Mouse (Mus musculus) spleen, postnatal 36 days (tissue): ENCODE measurements around the gene Ephb1.

Experiments used
- DNase-seq, 2 experiments: peaks; one replicate each; pipeline ENCODE4 v3.0.0; 2022; ENCODE audit warnings: low spot score in 2 of 2, mixed read lengths in 1 of 2

Gene Ephb1

DNA sequence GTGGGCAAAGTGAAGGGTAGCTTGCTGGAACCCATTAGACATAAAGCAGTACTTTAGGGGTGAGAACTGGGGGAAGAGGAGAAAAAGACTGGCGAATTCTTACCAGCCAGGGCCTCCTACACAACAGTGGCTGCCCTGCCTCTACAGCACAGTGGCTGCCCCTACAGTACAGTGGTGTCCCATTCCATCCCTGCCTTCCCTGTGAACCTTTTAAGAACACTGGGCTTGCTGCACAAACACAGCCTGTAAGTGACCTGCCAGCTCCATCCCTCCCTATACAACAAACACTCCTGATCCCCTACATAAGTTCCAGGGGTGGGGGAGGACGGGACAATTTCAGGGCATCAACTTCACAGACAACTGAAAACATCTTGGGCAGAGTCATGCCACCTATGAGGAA lies 174.4 kb downstream of the Ephb1 start:
- DNase-seq, result no peak

DNA sequence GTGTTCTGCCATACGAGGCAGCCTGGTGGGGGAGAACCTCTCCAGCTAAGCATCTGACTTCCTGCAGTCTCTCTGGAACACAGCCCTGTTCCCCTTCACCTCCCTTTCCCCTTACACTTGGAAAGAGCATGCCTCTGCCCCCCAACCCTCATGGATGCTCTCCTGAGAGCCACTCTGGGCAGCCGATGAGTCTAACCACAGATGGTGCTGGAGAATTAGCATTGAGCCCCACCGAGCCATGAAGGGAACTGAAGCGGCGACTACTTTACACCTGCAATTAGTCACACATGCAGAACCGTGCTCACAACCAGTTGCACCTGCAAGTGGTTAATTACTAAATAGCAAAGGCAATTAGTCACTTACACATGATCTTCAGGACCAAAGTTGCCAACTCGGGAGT lies 184.8 kb downstream of the Ephb1 start:
- no peak for DNase-seq

DNA sequence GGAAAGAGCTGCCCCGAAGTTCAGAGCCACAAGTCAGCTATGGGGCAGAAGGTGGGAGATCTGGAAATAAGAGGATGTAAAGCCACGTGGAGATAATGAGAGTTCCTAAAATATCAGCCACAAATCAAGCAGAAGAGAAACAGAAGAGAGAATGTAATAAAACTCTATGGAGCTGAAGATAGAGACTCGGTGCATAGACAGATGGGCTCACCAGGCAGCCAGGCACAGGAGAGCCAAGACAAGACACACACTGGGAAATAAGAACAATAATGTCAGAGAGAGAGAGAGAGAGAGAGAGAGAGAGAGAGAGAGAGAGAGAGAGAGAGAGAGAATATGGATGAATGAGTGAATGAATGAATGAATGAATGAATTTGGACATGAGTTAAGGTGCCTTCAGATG lies 198.6 kb downstream of the Ephb1 start:
- DNase-seq, result no peak

DNA sequence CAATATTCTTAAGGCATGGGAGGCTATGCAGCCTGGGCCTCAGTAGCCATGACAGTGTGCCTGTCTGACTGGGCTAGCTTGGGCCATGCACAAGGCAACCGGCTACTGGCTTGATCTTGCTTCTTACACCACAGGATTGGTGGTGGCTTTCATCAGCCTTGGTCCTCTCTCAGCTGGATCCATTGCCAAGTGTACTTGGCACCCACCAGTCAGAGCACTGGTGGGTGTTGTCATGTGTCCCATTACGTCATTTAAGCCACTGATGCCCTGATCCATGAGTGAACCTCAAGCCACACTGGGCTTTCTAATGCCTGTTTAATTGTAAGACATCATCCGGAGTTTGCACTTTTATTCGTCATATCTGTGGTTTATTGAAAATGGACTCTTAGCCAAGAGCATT lies 215.3 kb downstream of the Ephb1 start:
- no peak for DNase-seq

DNA sequence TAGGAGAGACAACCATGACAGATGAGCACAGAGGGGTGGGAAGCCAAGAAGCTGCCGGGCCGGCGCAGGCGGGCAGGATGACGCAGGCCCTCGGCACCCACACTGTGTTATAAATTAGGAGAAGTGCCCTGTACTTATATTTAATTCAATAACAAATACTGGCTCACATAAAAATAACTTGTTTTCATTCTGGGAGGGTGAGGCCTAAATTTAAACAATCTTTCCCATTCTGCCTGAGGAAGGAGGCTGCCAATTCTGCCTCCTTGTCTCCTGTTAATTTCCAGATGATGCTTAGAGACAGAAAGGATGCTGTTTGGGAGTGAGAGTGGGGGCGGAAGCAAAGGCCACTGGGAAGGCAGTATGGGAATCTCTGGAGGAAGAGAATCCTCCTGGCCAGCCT lies 215.8 kb downstream of the Ephb1 start:
- DNase-seq, result no peak

DNA sequence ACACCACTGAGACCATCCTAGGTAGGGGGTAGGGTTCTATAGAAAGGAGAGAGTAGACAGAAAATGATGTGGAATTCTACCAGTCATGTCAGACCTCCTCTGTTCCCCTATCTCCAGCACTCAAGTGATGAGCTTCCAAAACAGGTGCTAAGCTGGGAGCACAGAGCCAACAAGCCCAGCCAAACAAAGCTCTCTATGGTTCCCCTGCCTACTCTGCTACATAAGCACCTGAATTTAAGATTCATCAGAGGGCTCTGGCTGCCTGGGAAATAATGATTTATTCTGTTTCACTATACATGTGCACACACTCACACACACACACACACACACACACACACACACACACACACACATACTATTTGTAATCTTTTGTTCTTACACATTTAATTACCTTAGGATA lies 216.3 kb downstream of the Ephb1 start:
- no peak for DNase-seq

DNA sequence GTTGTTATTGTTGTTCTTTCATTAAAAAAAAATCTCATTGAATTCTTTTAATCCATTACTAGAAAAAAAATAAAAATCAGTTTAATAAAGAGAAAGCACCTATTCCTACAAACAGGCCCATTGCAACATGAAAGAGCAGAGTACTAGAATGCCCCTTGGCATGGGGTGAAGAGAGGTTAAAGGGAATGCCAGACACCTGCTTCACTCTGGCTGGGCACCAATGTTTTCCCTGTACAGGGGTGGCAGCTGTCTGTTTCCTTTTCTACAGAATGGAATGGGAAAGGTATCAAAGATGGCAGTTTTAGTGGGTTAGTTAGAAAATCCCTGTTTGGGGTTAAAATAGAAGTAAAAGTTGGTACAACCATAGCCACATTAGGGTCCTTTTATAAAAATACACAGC lies 224.0 kb downstream of the Ephb1 start:
- DNase-seq, result no peak

DNA sequence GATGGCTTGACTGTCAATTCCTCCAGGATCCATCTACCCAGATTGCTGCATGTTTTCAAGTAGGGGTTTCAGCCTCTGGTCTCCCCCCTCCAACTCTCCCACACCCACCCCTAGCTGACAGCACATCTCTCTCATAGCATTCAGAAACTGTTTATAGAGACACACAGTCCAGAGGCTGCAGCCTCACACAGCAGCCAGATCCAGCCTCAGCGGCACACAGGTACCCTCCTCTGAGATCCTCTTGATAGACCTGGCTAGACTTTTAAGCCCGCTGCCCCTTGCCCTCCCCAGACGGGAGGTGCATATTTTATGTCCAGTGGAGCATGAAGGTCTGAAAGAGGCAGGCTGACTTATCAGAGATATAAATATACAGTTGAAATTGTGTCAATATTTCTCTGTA lies 228.0 kb downstream of the Ephb1 start:
- no peak for DNase-seq

DNA sequence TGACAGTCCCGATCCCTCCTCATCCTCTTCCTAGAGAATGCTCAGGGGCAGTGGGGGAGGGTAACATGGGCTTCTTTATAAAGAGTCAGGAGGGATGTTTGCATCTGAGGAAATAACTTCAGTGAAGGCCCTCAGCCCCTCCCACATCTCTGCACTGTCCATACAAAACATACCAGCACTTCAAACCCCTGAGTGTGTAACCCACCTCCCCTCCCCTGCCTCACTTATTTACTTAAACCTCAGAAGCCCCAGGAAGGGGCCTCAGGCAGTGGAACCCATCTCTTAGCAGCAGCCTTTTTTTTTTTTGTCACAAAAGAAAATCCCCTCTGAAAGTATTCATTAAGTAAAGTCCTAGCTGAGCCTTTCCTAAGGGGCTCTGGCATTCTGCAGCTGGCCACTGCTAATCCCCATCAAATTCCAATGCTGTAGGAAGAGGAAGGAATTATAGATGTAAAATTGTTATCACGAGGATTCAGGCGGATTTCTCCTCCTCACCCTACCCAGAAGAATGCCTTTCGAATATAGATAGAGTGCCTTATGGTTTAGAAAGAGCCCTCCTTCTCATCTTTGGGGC lies 231.5 kb downstream of the Ephb1 start:
- no peak for DNase-seq

DNA sequence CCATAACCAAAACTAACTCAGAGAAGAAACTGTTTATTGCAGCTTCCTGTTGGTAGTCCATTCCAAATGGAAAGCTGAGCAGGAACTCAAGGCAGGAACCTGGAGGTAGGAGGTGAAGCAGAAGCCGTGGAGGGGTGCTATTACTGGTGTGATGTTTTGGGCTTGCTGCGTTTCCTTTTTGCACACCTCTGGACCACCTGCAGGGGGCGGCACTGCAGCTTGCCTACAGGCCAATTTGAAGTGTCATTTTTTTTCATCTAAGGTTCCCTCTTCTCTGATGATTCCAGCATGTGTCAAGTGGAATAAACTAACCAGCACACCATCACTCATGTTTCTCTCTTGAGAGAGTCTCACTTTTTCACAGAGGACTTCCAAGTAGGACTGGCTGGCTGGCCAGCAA lies 235.1 kb downstream of the Ephb1 start:
- DNase-seq, result no peak

DNA sequence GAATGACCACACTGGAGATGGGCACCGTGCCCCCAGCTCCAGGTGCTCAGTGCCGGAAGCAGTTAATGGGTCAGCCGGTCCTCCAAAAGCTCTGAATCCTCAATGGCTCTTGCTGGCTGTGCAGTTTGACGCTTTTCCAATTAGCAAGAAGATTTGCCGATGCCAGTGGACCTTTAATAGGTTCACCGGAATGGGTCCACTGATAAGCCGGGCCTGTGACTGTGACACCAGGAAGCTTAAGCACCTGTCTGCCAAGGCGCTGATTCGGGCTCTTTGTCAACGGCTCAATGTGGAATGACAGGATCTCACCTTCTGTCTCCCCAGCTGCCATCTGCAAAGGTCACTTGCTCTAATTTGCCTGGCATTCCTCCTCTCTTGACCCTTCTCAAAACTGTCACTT lies 239.2 kb downstream of the Ephb1 start:
- no peak for DNase-seq

DNA sequence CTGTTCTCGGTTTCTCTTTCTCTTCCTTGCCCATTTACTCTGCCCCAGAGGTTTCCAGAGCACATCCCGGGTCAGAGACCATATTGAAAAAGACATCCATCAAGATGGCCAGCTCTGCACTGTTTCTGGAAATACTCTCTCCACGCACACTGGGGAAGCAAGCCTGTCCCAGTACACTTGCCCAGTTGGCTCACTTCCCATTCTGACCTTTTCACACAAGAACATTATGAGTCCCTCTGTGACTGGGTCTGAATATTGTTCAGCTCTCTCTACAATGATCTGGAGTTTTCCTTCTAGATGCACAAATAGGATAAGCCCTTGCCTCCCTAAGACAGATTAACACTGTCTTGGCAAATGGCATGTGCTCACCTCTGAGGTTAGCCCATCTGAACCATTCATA lies 243.0 kb downstream of the Ephb1 start:
- DNase-seq, result no peak

DNA sequence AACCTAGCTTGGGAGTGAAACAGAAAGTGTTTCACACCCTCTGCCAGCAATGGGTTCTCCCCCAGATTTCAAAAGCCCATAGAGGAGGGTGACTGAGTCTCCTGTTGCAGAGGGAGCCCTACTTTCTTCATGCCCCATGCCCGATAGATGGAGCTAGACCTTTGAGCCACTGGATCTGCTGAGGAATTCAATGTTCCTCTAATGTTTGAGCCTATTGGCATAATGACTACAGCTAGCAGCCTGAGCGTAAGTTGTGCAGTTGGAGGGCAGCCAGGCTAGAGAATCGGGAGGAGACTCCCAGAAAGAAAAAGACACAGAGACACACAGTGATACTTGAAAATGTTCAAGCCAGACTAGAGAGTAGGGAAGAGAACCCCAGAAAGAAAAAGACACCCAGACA lies 246.5 kb downstream of the Ephb1 start:
- DNase-seq, result no peak

DNA sequence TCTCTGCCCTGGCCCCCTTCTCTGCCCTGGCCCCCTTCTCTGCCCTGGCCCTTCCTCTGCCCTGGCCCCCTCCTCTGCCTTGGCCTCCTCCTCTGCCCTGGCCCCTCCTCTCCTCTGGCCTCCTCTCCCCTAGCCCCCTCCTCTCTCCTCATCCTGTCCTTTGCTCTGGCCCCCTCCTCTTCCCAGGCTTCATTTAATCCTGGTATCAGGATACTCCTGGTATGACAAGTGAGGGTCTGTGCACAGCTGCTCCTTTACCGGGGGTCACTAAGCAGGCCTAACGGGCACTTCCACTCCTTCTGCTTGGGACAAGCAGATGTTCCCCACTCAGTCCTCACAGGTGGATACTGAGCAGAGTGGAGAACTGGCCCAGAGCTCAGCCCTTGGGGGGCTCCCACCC lies 247.3 kb downstream of the Ephb1 start:
- no peak for DNase-seq

DNA sequence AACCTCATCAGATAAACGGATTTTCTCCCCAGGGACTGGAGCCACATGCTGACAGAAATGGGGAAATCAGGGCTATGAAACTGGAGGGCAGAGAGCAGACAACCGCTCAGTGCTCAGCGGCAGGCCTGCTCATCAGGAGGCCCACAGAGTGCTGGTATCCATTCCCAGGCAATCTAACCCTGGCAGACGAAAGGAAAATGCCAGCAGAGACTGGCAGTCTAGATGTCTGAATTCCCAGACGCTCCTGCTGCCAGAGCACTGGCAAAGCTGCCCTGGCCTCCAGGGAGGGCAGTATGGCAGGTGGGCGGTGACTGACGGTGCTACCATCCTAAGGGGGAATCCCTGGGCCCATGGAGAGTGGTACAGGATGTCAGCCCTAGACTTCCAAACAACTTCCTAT lies 257.7 kb downstream of the Ephb1 start:
- DNase-seq, result no peak

DNA sequence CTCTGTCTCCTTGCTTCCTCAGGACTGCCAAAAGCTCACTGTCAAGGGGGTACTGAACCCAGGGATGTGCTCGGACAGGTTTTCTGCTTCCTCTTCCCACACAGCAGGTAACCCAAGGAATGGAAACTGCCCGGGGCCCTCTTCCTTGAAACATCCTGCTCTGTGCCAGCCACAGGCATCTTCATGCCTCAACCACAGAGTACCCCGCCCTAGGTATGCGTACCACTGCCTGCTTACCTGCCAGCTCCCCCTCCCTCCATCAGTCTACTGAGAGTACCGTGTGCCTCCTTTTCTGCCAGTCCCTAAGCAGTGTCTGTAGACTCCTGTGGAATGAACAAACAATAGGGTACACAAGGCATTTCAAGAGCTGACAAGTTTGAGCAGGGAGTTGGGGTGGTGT lies 265.9 kb downstream of the Ephb1 start:
- no peak for DNase-seq

DNA sequence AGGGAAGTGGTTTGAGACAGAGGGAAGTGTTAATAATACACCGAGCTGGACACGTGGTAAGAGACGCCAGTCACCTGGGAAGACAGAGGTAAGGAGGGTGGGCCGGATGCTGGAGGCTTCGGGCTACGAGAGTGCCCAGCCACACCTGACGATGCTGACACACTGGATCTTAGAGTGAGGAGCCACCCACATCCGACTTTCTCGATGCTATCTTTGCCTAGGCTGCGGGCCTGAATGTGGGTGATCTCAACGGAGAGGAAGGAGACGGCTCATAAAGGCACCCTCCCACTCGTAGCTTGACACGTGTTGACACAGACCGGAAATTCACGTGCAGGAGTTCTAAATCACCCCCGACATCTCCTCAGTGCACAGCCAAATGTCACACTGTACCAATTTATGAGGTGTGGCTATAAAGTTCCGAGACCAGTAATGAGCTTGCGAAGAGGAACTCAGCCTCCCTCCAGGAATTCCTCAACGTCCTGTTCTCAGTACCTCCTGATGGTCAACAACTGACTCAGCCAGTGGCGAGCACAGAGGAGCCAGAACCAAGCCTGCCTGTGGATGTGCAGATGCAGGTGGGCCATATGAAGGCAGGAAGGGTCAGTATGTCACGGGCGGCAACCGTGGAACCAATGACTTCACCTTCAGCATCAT lies 268.3 kb downstream of the Ephb1 start:
- no peak for DNase-seq

DNA sequence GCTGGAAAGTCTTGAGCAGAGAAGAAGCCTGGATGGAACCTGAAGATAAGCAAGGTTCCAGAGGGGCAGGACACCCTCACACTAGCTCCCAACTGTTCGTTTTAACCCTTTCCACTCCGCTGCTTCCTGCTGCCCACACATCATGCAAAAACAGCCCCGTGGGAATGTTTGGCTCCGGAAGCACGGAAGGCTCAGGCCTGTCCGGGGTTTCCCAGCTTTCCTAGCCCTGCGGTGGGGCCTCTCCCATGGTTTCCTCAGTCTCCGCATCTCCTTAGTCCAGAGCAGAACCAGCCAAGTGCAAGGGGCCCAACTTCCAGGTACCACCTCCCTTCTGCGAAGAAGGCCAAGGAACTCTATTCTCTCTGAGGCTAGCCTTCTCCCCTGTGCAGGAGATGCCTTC lies 269.0 kb downstream of the Ephb1 start:
- DNase-seq, result no peak

DNA sequence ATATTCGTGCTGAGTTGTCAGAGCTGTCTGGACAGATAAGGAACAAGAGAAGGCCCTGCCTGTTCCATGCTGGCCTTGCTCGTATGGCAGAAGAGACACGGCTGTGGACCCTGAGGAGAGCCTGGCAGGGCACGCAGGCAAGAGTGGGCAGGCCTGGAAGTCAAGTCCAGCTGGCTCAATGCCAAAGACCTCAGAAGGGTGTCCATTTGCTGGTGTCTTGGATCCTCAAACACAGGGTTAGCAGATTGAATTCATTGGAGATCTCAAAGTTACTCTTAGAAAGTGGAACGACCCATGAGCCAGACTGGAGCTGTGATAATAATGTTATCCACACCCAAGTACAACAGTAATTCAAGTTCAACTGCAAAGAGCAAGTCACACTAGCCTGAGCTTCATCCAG lies 273.6 kb downstream of the Ephb1 start:
- no peak for DNase-seq

DNA sequence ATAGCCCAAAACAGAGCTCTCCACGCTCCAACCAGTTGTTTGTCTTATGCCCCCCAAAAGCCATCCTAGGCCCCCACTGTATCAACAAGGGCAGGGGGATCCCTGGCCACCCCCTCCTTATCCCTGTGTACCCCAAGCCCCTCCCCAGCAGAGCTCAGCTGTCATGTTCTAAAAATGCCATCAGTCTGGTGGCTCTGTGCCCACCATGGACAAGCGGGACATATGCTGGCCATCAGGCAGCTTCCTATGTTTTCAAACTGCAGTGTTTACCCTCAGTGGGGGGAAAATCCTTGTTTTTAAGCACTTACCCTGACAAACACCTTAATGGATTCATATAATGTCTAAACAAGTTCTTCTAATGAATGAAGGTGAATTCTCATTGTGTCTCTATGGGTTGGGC lies 275.3 kb downstream of the Ephb1 start:
- DNase-seq, result no peak

DNA sequence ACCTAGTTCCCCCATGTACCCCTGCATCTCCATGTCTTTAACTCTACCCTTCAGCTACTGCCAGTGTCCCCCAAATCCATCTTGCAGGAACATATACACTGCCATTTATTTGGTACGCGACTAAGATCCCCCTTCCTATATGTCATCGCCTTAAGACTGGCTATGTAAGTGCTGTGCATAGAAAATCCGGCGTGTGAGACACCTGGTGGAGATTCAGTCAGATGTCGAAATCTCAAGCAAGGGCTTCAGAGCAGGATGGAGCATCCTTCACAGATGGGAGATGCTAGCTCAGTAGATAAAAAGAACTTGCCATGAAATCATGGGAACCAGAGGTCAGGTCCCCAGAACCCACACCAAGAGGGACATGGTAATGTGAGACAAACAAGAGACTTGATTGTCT lies 276.3 kb downstream of the Ephb1 start:
- DNase-seq, result no peak

DNA sequence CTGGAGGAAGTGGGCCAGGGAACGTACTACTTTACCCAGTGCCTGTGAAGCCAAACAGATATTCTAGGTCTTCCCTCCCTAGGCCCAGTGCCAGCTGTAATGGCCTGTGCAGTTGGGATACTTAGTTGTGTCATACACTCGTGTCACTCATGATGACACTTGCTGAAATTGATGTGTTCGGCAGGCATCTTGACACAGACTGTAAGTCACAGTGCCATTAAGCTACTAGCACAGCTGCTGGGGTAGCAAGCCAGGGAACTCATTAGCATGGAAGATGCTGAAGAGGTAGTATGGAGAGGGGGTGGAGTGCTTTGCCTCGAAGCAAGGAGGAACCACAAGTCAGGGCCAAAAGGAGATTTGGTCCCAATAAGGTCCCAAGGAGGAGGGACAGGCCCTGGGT lies 279.0 kb downstream of the Ephb1 start:
- DNase-seq, result no peak

DNA sequence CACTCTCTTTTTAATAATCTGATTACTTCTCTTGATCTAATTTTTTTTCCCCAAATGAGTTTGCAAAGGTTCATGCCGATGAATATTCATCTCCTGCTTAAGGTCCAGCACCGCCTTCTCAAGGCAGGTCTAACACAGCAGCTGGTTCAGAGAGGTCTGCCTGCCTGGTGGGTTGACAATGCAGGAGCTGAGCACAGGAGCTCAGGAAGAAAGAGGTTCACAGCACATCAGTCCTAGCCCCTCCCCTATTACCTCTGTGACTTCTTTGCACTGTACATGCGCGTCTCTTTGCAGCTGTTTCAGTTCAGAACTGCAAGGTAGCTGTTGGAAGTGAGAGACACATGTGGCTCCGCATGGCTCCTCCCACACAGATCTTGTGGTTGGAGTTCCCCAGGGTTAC lies 281.1 kb downstream of the Ephb1 start:
- DNase-seq, result no peak

DNA sequence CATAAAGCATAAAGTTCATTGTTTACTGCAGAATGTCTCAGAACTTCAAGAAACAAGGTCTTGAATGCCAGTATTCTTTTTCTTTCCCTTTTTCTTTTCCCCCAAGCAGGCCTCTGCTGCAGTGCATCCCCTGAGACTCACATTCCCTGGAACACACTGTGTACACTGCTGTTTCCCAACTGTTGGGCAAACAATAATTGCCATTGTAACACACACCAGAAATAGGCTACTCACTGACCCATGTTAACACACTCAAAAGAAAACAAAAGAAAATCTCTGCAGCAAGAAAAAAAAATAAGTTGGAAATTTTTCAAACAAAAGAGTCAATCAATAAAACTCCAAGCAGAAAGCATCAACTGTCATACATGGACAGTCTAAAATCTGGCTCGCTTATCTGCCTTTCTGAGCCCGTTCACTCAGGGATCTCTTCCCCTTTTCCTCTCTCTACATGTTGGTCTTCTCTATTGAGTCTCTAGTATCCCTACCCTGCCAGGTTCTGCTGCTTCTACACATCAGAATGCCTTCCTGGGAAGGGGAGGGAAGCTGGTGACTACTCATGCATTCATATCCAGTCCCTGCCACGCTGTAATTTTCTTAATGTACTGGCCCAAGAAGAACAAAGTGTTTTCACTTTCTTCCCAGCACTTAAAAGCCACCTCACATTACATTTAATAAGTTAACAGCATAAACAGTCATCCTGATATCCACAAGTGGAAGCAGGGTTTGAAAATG lies 285.2 kb downstream of the Ephb1 start:
- DNase-seq, result no peak
